Mouse (Mus musculus) G1E (cell line): ENCODE measurements at regions not wholly inside any gene's neighbourhood (a gene's known extent, or its start where the extent isn't known, plus 50 kb on each side); places are given as distances from the start of the nearest gene placed in this dataset.

Source experiments
- CTCF ChIP-seq: IDR thresholded peaks from 2 replicates; pipeline ENCODE4 v1.5.1; 2012; ENCODE audit warnings: low read depth, low read length, inconsistent platforms, mixed read lengths
- GATA1 ChIP-seq: IDR thresholded peaks from 2 replicates; pipeline ENCODE4 v1.6.1; 2012; ENCODE audit warnings: borderline replicate concordance, low read length, inconsistent platforms, mixed read lengths
- GATA2 ChIP-seq: IDR thresholded peaks from 2 replicates; pipeline ENCODE4 v1.6.1; 2012; ENCODE audit warnings: low read depth, low read length, inconsistent platforms, borderline replicate concordance
- POLR2AphosphoS5 ChIP-seq: IDR thresholded peaks from 2 replicates; pipeline ENCODE4 v1.6.1; 2012; ENCODE audit warnings: low read depth, low read length, inconsistent platforms; ENCODE audit not compliant: insufficient replicate concordance
- TAL1 ChIP-seq: conservative IDR thresholded peaks from 2 replicates; pipeline ENCODE4 v1.6.1; 2012; ENCODE audit warnings: low read depth, low read length, inconsistent platforms, mixed read lengths

DNA sequence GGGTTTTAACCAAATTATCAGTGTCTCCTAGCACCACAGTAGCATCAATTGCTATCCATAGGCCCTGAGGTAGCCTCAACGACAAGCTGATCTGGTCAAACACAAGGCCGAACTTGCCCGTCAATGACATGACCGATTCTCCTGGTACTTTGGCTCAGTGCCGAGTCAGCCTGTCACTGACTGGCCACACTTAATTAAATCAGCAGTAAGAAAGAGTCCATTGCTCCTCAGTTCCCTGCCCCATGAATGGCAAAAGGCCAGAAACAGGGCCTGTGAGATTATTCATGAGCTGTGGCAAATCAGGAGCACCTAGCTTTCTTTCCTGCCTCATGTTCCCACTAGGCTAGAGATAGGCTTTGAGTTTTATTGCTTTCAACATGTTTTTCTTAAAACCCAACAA is 105.4 kb downstream of the Gm4791 start:
- TF ChIP-seq CTCF (no peak), POLR2AphosphoS5 (no peak), TAL1 (no peak), GATA1 (no peak), GATA2 (no peak)
